Mouse (Mus musculus): ENCODE data around the gene Timm22.

DNA sequence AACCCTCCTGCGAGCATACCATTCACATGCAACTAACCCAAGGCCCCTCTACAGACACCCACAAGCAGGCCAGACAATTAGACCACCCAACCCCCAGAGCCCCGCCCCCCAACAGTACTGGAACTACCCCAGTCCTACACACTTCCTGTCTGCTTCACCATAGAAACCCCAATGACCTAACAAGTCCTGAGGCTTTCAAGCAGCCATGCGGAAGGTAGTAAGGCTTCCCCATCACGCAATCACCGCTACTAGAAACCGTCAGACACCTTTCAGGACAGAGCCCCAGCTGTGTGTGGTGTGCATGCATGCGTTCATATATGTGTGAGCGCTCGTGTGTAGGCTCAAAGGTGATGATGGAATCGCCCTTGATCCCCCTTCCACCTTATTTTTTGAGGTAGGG lies 50.1 kb downstream of the Timm22 start:
- TF ChIP-seq GATA1 (IDR thresholded peaks at IDR 0.05; ENCODE audit: borderline replicate concordance, low read length): no peak
- no peak for TF ChIP-seq FLI1 (IDR thresholded peaks at IDR 0.05; ENCODE audit: low read length)

All from megakaryocyte, embryonic 14.5 days (primary cell).